Mouse (Mus musculus) left cerebral cortex, postnatal 10 days (tissue): ENCODE results near the gene Triml2. TPM values are rescaled to one million over a fixed set of nuclear protein-coding genes. Genes with fewer than 3 reads are reported as not detected.

Experiments used
- DNase-seq, 2 experiments: peaks; one replicate each; pipeline ENCODE4 v3.0.0; 2021 to 2022; ENCODE audit warnings: low spot score in 2 of 2, mixed read lengths in 1 of 2; ENCODE audit errors: extremely low spot score in 1 of 2
- intact Hi-C: fragments of 180-260 bp; cut with DNase I; formaldehyde crosslinking; loops from one replicate; pipeline ENCODE4 v1.15.1; 2025
- total RNA-seq, 2 experiments: library from RNA; stranded (reverse); gene quantifications; 2 replicates each; pipeline ENCODE4 v1.2.3; 2021

Triml2 gene
- under 1 TPM; 0.22 to 0.30 TPM for total RNA-seq

DNA sequence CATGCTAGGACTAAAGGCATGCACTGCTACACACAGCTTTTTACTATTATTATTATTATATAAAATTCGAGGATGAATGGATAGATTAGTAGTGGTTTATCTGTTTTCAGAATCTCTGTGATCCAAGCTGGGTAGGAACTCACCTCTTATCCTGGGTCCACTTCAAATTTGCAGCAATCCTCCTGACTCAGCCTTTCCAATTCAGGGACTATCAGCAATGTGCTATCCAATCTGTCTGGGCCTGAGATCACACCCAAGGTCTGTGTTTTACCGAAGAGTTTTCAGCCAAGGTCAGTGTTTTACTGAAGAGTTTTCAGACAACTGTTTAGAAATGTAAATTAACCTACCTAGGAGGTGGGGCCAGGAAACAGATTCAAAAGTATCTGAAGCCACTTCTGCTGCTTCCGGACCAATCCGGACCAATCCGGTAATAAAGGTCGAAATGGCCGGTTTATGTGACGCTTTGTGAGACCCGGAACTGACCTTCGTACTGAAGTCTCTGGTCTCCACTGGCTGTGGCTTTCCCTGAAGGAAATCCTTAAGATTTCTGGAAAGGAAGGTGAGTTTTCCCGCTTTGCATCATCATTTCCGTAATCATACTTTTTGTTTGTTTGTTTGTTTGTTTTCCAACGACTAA lies at the start of gene Triml2:
Gene Triml2 (plus strand): TSS at position 488 of the 637 bp plus-strand sequence.
- DNase-seq: no peak
- intact Hi-C loops: no loop called here

DNA sequence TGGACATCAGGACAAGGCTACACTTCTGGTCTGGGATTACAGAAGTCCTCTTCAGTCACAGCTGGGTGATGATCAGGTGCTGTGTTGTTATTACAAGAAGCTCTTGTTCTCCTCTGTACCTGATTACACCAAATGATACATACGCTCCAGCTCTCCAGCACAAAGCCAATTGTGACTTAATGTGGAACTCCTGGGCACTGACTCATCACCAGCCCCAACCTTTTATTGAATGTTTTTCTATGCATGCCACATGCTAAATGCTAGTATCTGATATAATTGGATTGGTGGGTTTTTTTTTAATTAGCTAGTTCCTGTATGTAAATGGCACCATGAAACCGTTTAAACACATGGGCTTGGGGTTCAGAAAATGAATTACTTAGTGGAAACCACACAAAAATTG lies 39.0 kb upstream of the Triml2 start, which contains the start of gene Triml1:
Gene Triml1 (minus strand): TSS at position 101 of the 400 bp plus-strand sequence.
- DNase-seq: no peak
- intact Hi-C loops: no loop called here

GRCm38 (mm10) chr8:43149307-43149706 lies 31.0 kb upstream of the Triml2 start:
- DNase-seq: no peak
- intact Hi-C loops: no loop called here

DNA sequence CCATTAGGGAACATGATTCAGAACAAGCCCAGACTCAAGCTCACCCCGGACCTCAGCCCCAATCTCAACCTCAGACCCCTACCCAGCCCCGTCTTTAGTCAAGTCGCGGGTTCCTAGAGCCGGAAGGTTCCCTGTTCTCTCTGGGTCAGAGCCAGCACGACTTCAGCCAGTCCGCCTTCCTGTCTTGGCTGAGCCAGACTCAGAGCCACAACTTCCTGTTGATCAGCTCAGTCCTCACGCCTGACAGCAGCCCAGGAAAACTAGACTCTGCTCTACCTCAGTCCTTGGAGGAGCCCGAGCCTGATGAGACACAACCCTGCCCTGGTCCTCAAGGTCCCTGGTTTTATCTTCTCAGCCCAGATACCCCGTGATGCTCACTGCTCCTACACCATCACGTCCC lies 17.1 kb upstream of the Triml2 start:
- intact Hi-C loops: no loop called here
- DNase-seq: no peak

DNA sequence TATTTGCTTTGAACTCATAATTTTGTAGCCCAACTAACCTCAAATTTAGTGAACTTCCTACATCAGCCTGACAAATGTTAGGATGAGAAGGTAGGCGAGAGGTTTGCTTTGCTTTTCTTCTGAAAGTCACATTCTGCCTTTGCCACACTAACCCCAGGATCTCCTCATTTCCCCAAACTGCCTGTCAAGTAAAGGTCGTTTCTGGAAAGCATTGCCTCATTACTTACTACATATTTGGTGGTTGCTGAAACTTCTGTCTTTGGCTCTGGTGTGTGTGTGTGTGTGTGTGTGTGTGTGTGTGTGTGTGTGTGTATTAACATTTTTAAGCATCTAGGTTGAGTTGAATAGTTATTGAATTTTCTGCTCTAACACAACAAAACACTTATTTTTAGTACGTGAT lies 15.9 kb upstream of the Triml2 start:
- intact Hi-C loops: no loop called here
- no peak for DNase-seq

DNA sequence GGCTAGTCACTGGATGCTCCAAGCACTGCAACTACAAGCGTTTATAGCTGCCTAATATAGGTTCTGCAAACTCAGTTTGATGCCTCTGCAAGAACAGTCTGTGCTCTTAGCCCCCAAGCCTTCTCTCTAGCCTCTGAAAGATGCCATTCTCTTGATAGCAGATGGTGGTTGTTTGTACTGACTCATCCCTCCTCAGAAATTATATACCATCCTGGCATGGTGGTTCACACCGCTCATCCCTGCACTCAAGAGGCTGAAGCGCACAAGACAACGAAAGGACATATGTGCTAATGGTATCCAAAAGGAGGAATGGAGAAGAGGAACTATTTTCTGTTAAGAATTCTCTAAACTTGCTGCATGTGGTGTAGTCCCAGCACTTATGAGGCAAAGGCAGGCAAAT lies 12.3 kb upstream of the Triml2 start:
- intact Hi-C loops: no loop called here
- DNase-seq: no peak

DNA sequence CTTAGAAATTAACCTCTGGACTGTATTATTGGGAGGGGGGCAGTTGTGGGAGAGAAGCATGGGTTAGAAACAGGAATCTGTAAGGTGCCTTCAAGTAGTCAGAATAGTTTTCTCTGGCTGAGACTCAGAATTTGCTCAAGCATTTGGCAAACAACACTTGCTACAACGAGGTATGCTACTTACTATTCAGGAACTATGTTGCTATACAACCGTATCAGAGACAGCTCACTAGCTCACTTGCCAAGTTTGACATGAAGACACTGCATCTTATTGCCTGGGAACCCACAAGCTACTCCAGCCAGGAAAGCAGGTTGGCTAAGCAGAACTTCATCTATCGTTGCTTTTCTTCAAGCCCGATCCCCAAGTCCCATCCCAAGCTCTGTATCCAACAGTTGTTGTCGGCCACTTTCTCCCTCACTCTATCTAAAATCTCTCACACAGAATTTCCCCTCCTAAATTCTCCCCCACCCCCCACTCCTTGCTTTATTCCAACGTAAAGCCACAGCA lies 11.0 kb upstream of the Triml2 start:
- intact Hi-C loops: no loop called here
- DNase-seq: peak in 1 of 2 experiments; percentile 8

DNA sequence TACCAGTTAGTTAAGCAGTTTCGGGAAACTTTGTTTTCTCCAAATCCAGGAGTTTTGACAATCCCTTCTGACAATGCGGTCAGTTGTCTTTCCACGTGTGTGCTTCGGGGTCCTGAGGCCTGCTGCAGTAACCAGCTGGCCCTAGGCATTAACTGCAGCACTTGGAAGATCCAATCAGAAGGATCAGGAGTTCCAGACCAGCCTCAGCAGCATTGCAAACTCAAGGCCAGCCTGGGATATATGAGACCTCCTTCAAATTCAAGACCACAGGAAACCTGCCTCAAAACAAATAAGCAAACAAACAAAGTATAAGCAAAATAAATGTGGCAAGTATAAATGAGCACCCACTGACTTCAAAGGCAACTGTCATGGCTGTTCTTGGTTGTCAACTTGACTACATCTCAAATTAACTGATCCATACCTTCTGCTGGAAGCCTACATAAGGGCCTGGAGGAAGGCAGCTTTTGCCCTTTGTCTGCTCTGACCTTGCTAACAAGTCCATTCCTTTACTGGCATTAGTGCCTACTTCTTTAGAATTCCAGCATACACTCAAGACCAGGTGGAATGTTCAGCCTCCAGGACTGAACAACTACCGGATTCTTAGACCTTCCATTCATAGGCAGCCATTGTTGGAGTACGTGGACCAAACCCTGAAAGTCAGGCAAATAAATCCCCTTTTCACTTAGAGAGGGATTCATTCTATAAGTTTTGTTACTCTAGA lies 3.4 kb upstream of the Triml2 start:
- intact Hi-C loops: no loop called here
- no peak for DNase-seq

DNA sequence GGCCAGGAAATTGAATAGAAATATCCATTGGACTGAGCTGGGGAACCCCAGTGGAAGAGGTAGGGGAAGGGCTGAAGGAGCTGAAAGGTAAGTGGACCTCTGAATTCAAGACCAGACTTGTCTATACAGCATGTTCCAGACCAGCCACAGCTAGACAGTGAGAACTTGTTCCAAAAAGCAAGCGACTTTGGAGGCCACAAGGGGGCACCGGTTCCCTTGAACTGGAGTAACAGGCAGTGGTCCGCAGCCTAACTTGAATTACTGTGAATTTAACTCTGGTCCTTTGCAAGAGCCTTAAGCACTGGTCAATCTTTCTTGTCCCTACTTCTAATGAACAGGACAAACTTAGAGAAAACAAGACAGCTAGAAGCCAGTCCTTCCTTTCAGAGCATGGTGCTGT lies 2.1 kb upstream of the Triml2 start:
- intact Hi-C loops: no loop called here
- no peak for DNase-seq

- DNase-seq: no peak
Measured at GRCm38 (mm10) chr8:43179189-43179588, 1.2 kb upstream of the Triml2 start.

GRCm38 (mm10) chr8:43182281-43182680 lies 1.9 kb downstream of the Triml2 start:
- no peak for DNase-seq
- intact Hi-C loops: no loop called here

More at GRCm38 (mm10) chr8:43179189-43179588, 1.2 kb upstream of the Triml2 start:
- intact Hi-C loops: no loop called here

DNA sequence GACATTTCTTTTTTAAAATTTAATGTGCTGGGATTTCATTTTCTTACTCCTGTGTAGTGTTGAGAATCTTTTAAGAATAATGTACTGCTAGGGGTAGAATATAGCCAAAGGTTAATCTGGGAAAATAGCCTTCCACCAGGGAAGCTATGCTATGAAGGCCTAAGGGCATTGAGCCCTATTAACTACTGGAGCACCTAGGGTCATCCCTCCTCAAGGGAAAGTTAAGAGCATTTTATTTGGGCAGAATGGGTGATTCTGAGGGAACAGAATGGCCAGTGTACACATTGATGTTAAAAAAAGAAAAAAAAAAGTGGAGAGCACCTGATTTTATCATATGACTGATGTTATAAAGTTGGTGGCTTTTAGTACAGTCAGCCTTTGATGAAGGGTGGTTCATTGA lies 35.2 kb downstream of the Triml2 start:
- DNase-seq: no peak
- intact Hi-C loops: no loop called here

DNA sequence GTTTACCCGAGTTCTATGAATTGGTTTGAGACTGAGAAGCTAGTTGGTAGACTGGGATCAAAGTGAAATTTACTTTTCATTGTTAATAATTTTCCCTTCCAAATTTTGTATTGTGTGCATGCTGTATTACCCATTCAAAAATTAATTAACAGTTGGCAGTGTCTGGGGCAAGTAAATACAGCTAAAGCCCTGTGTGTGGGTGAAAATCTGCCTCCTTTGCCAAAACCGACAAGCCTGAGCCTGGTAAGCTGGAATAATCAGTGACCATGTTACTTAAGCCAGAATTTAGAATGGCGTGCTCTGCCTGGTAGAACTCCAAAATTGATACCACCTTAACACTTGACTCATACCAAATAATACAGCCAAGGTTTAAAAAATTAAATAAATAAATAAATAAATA lies 63.0 kb downstream of the Triml2 start:
- no peak for DNase-seq
- intact Hi-C loops: no loop called here

Other genes with a start within 250 kb of the Triml2 start
- not detected for gene Triml1, start 39.1 kb upstream of the Triml2 start, total RNA-seq
- gene Zfp42, start 126.4 kb downstream of the Triml2 start, total RNA-seq: not detected